Mouse (Mus musculus): ENCODE results near the gene Krtap6-2. TPM values are rescaled to one million over a fixed set of nuclear protein-coding genes. Genes with fewer than 3 reads are reported as not detected.

Krtap6-2 gene
- total RNA-seq (2021), result not detected

DNA sequence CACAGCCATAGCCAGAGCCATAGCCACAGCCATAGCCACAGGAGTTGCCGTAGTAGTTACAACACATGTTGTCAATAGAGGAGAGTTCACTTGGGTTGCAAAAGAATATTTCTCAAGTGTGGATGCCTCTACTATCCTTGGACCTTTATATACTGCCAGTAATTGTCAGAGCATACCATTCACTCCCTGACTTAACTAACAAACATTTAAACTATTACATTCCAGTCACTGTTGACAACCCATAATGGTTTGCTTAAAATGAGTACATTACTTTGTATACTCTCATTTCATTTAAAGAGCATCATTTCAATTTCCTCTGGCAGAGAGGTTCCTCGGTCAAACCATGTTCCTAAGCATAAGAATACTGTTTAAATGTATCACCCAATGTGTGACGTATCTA is at the start of gene Krtap6-2:
TSS of gene Krtap6-2 (minus strand) at position 101 of the 400 bp plus-strand sequence.
- DNase-seq (ENCODE audit: low spot score), result no peak
- intact Hi-C loops (cut with DNase I), result no loop called here

DNA sequence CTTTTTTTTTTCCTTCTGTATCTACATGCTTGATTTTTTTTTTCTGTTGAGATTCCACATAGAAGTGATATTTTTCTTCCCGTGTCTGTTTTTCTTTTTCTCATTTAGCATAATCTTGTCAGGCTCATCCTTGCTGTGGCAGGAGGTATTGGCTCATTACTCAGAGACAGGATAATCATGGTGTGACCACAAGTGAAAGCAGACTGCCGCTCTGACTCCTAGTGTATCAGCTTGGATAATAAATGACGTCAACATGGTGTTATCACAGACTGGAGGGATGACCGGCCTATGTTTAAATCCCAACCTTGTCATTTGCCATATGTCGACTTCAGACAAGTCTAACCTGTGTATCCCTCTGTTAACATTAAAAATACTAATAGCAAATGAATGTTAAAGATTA is 41.3 kb upstream of the Krtap6-2 start:
- no peak for DNase-seq (ENCODE audit: low spot score)
- intact Hi-C loops (cut with DNase I), result no loop called here

DNA sequence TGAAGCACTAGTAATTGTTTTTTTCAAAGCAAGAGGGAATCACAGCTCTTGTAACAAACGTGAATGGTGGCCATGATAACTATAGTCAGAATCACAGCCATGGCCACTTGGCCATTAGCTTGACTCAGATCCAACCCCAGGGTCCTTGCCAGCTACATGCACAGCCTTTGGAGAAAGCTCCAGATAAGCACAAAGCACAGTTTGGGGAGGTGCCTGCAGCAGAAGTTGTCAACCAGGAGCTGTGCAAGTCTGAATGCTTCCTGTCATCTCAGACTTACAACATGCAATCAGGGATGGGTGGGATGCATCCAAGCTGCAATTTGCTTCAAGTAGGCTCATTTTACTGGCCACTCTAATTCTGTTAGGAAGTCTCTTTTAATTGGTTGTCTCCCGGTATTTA is 9.7 kb upstream of the Krtap6-2 start:
- intact Hi-C loops (cut with DNase I), result no loop called here
- no peak for DNase-seq (ENCODE audit: low spot score)

DNA sequence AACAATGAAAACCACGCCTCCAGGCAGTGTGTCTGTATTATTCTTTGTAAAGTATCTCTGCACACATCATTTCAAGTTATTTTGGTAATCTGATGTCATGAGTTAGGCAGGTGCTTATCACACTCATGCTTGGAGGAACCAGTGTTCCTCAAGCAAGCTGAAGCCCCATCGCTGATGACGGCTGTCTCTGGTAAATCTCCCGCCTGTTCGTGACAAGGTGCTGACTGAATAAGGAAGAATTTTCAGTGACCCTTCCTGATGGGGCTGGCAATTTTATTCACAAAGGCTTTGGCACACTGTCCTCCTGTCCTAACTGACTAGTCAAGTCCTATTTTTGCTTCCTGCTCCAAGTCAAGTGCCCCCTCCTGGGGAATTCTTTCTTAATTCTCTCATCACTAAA is 5.4 kb upstream of the Krtap6-2 start:
- DNase-seq (ENCODE audit: low spot score), result no peak
- intact Hi-C loops (cut with DNase I), result no loop called here

DNA sequence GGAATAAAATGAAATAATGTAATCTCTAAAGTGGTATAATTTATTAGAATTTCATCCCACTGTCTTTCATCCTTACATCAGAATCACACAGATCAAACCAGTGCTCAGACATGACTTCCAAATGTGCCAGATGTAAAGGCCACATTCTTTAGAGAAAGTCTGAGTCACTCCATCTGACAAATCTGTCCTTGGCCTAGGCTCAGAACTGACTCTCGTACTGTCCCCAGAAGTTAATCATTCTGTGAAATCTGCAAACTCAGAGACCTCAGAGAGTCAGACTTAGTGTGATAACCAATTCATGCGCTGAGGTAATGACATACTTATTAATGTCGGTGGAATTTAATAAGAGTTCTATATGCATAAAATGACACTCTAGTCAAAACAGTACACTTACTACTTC is 3.6 kb downstream of the Krtap6-2 start:
- DNase-seq (ENCODE audit: low spot score), result no peak
- intact Hi-C loops (cut with DNase I), result no loop called here

DNA sequence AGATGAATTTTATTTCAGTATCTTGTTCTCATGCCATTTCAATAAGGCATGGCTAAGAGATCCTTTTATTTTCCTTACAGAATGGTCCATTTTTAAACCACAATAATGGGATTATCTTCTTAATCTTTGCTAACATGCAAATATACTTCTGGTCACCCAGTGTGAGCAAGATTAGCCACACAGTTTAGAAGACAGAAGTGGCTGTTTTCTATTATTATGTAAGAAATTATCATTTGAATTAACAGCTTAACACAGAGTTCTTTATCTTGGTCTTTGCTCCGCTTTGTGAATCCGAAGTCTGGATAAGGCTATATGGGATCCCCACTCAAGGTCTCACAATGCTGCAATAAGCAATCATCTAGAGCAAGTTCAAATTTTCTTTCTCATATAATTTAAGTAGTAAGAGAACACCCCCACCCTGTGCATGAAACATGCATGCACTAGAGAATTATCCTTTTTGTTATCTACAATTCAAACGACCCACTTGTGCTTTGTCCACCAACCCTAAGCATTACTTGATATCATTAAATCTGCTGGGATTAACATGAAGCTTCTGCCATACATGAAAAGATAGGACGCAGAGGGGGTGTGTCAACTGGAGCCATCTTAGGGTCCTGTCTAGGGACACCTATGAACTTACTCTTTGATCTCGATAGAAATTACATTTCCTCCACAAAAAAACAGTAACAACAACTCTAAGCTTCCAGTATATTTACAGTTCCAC is 9.4 kb downstream of the Krtap6-2 start:
- DNase-seq (ENCODE audit: low spot score), result no peak
- intact Hi-C loops (cut with DNase I), result no loop called here

DNA sequence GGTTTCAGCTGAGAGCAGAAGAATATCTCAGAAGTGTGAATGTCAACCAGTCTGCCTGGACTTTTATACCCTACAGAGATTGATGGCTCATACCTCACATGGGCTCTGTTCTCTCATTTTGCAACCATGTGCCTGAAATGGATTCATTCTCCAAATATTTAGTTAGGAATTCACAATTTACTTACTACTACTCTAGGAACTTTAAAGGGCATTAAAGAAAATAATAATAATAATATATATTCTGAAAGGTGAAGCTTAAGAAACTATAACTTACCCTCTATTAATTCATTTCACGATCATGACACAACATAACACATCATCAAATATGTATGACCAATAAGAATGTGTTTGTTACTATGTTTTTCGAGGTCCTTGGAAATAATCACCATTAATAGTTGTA is 16.1 kb downstream of the Krtap6-2 start, which contains the start of gene Krtap21-1:
TSS of gene Krtap21-1 (minus strand) at position 101 of the 400 bp plus-strand sequence.
- intact Hi-C loops (cut with DNase I), result no loop called here
- no peak for DNase-seq (ENCODE audit: low spot score)

DNA sequence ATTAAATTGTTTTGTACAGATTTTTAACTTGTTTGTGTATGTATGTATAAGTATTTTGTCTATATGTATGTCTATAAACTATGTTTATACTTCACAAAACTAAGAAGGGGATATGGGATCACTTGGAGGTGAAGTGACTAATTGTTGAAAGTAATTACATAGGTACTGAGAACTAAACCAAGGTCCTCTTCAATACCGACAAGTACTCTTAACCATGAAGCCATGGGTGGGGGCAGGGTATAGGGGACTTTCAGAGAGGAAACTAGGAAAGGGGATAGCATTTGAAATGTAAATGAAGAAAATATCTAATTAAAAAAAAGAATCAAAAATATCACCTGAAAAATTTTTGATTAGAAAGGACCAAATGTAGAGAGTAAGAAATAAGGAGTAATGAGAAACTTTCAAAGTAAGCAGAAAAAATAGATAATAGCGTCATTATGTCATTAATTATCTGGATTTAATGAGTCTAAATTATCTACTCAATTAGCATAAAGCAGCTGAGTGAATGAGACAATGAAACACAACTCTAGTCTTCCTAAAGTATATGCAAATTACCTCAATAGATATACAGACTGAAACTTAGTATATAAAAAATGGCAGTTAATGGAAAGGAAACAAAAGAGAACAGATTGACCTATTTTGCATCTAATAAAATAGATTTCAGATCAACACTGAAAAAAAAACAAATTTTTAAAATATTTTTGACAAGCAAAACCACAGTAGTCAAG is 47.0 kb downstream of the Krtap6-2 start:
- no peak for DNase-seq (ENCODE audit: low spot score)
- intact Hi-C loops (cut with DNase I), result no loop called here

Other genes starting within 250 kb of the Krtap6-2 start
- gene 1110057P08Rik, start 245.4 kb downstream of the Krtap6-2 start, total RNA-seq (2021), result not detected
- not detected for gene Krtap20-2, start 214.2 kb downstream of the Krtap6-2 start, total RNA-seq (2021)
- gene Krtap21-1, start 16.2 kb downstream of the Krtap6-2 start, total RNA-seq (2021), result not detected
- not detected for gene Krtap8-1, start 67.8 kb upstream of the Krtap6-2 start, total RNA-seq (2021)
- not detected for gene Krtap7-1, start 88.2 kb upstream of the Krtap6-2 start, total RNA-seq (2021)
- not detected for gene Krtap11-1, start 151.1 kb upstream of the Krtap6-2 start, total RNA-seq (2021)

Measured in heart, postnatal 25 days (tissue).